Mouse (Mus musculus): ENCODE measurements around the gene Ablim2. TPM values are rescaled to one million over a fixed set of nuclear protein-coding genes. Genes with fewer than 3 reads are reported as not detected.
A peak's percentile ranks its signal among the peaks of the same experiment; 100 is the strongest.

Ablim2 gene
- polyA plus RNA-seq, 1 experiment = not detected

DNA sequence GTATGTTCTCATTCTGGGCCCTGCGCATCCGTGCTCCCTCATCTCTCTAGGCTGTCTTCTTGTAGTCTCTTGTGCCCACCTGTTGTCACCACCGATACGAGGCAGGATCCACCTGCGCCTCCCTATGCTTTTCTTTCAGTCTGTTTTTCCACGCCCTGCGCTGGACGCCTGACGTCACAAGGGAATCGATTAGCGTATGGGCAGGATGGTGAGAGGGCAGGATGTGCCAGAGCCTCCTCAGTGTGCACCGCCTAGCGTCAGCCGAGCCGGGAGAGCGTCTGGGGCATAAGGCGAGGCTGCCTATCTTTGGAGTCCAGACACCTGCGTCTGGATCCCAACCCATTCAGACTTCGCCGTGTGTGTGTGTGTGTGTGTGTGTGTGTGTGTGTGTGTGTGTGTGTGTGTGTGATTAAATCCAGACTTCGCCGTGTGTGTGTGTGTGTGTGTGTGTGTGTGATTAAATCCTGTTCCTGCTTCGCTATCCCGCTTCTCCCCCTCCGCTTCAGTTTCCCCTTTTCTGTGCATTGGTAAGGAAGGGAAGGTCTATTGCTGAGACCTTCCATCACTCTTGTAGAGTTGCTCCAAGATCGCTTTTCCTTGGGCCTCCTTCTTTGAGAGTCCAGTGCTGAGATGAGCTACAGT, 562 bp upstream of the Ablim2 start:
- Histone ChIP-seq H3K27ac (ENCODE audit: insufficient read depth, low read depth, low read length) (peak overlapping the region; percentile 12; the same call in 1 of the 2 replicates), H3K4me1 (ENCODE audit: control insufficient read depth, insufficient read depth, low read length) (peaks cover 19% of the 10 kb centered on the region), H3K4me3 (ENCODE audit: insufficient read depth, low read depth, low read length) (peak overlapping the region; percentile 54)
- TF ChIP-seq POLR2A (IDR thresholded peaks at IDR 0.05; ENCODE audit: insufficient read depth, low read depth, low read length) (no peak), CTCF (IDR thresholded peaks at IDR 0.05; ENCODE audit: insufficient read depth, low read depth, low read length) (no peak)
- WGBS = 5% methylated on average over 26 of the region's 26 CpGs

DNA sequence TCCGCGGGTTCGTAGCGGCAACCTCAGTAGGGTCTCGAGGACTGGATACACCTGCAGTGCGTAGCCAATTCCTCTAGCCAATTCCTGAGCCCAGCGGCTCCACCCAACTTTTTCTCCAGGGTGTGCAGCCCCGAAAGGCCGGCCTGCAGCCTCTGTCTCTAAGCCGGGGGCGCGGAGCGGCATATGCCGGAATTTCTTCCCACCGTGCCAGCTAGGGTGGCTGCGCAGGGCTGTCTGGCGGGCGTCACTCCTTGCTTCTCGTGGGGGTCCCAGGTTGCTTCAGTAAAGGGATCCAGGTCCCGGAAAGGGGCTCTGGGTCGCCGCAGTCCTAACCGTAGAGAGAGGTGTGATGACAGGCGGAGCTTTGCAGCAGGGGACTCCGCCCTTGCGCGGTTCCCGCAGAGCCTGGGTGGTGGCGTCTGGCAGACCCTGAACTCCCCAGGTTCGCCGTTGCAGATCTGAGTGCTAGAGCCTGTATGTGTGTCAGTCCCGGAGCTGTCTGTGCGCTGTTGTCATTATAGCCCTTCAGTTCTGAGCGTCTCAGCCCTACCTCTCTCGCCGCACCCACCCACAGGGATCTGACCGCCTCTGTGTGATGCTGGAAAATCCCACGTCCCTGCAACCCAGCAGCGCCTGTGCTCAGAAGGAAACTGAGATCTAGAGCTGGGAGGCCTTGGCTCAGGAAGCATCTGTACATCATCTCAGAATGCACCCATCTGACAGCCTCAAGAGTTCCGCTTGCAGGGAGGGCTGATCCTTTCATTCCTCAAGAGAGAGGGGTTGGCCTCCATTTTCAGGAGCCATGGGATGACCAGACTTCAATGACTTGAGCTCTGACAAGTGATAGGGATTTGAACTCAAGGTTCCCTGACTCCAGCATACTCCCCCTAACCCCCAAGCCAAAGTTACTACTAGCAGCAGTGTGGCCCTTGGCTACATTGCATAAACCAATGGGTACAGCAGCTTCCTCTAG, 687 bp downstream of the Ablim2 start:
- WGBS = 3% methylated on average over 40 of the region's 40 CpGs
- peak overlapping the region; percentile 54 for H3K4me3 ChIP-seq (ENCODE audit: insufficient read depth, low read depth, low read length)
- TF ChIP-seq CTCF (IDR thresholded peaks at IDR 0.05; ENCODE audit: insufficient read depth, low read depth, low read length) (no peak), POLR2A (IDR thresholded peaks at IDR 0.05; ENCODE audit: insufficient read depth, low read depth, low read length) (no peak; the same call in 1 of the 2 replicates)
- no peak overlapping the region for H3K27ac ChIP-seq (ENCODE audit: insufficient read depth, low read depth, low read length)
- peaks cover 19% of the 10 kb centered on the region for H3K4me1 ChIP-seq (ENCODE audit: control insufficient read depth, insufficient read depth, low read length)

DNA sequence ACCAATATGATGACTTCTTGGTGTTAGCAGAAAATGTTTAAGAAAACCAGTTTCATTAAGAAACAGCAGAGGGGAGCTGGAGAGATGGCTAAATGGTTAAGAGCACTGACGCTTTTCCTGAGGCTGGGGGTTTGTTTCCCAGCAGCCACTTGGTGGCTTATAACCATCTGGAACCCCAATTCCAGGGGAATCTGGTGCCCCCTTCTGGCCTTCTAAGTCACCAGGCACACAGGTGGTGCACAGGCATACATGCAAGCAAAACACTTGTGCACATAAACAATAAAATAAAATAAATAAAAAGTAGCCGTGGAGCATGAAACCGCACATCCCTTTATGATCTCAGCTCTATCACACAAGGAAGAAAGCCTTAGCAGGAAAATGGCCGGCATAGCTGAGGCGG, 3.6 kb downstream of the Ablim2 start:
- peaks cover 19% of the 10 kb centered on the region for H3K4me1 ChIP-seq (ENCODE audit: control insufficient read depth, insufficient read depth, low read length)
- no peak for TF ChIP-seq POLR2A (IDR thresholded peaks at IDR 0.05; ENCODE audit: insufficient read depth, low read depth, low read length)
- TF ChIP-seq CTCF (IDR thresholded peaks at IDR 0.05; ENCODE audit: insufficient read depth, low read depth, low read length) = no peak
- no peak overlapping the region for H3K4me3 ChIP-seq (ENCODE audit: insufficient read depth, low read depth, low read length)
- 78% methylated on average over 5 of the region's 5 CpGs for WGBS
- no peak overlapping the region for H3K27ac ChIP-seq (ENCODE audit: insufficient read depth, low read depth, low read length)

DNA sequence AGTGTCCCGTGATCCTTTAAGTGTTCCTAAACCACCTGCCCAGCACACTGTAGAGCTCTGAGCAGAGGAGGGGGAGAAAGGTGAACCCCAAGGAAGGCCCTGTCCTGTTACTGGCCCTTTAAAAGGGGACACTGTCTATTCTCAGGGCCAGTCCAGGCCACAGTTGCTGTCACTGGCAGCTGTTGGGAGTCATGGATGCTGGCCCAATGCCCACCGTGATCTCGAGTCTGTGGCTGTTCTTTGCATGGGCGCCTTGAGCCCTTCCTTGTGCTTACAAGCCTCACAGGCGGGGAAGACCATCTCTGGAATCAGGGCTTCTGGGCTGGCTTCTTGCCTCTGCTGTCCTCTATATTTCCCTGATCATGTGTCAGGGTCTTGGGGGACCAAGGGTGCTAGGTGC, 4.7 kb downstream of the Ablim2 start:
- TF ChIP-seq CTCF (IDR thresholded peaks at IDR 0.05; ENCODE audit: insufficient read depth, low read depth, low read length) (no peak), POLR2A (IDR thresholded peaks at IDR 0.05; ENCODE audit: insufficient read depth, low read depth, low read length) (no peak)
- Histone ChIP-seq H3K27ac (ENCODE audit: insufficient read depth, low read depth, low read length) (no peak overlapping the region), H3K4me1 (ENCODE audit: control insufficient read depth, insufficient read depth, low read length) (peaks cover 15% of the 10 kb centered on the region), H3K4me3 (ENCODE audit: insufficient read depth, low read depth, low read length) (no peak overlapping the region)
- WGBS = 70% methylated on average over 5 of the region's 5 CpGs

DNA sequence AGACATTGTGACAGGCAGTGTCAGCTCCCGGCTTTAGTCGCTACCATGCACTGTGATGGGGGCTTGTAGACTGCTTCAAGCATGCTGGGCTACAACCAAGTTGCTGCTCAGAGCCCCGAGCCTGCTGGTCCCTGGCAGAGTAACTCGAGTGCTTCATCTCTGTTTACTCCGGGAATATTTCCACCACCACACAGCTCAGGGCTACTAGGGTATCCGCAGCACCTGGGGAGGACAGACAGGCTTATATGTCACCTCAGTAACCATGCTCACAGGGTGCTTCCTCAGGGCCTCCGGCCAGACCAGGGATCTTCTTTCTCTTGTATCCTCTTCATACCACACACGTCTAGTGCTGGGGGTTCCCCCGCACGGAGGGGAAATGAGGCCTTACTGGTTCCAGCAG, 5.2 kb downstream of the Ablim2 start:
- WGBS = 84% methylated on average over 10 of the region's 10 CpGs
- TF ChIP-seq CTCF (IDR thresholded peaks at IDR 0.05; ENCODE audit: insufficient read depth, low read depth, low read length) (no peak), POLR2A (IDR thresholded peaks at IDR 0.05; ENCODE audit: insufficient read depth, low read depth, low read length) (no peak)

DNA sequence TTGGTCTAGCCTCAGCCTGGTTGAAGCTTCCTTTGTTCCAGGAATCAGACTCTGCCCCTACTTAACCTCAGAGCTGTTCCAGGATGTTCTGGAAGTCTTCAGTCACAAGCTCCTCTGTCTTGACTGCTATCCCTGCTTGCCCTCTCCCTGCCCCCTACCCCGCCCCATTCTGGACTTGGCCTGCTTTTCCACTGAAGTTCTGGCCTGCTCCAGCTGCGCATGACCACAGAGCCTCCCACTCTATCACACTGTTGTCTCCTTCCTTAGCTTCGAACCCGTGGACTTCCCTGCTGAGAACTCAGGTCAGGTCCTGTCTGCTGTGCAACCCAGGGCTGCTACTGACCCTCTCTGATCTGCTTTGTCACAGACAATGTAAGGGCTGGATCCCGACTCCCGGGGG, 8.2 kb downstream of the Ablim2 start:
- TF ChIP-seq POLR2A (IDR thresholded peaks at IDR 0.05; ENCODE audit: insufficient read depth, low read depth, low read length) (no peak), CTCF (IDR thresholded peaks at IDR 0.05; ENCODE audit: insufficient read depth, low read depth, low read length) (no peak)
- Histone ChIP-seq H3K27ac (ENCODE audit: insufficient read depth, low read depth, low read length) (no peak overlapping the region), H3K4me3 (ENCODE audit: insufficient read depth, low read depth, low read length) (no peak overlapping the region), H3K4me1 (ENCODE audit: control insufficient read depth, insufficient read depth, low read length) (peaks cover 3% of the 10 kb centered on the region; the same call in 1 of the 2 replicates)
- WGBS = 90% methylated on average over 6 of the region's 6 CpGs

More for the DNA sequence above, 5.2 kb downstream of the Ablim2 start:
- H3K27ac ChIP-seq (ENCODE audit: insufficient read depth, low read depth, low read length) = no peak overlapping the region
- peaks cover 15% of the 10 kb centered on the region for H3K4me1 ChIP-seq (ENCODE audit: control insufficient read depth, insufficient read depth, low read length)
- no peak overlapping the region for H3K4me3 ChIP-seq (ENCODE audit: insufficient read depth, low read depth, low read length)

DNA sequence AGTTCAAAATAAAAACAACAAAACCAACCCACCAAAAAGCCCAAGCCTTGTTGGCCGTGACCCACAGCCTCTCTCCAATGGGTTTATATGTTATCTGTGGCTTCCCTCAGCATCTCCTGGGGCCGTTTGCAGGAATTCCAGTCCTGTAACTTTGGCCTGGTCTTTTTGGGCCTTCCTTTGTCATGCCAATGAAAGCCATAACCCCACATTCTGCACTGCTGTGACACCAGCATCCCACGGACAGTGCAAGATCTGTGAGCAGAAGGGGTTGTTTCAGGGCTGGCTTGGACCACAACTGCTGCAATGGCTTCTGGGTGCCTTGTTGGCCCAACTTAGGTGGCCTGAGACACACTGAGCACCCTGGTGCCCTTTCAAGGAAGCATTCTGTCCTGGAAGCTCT, 10.8 kb downstream of the Ablim2 start:
- no peak overlapping the region for H3K4me3 ChIP-seq (ENCODE audit: insufficient read depth, low read depth, low read length)
- H3K4me1 ChIP-seq (ENCODE audit: control insufficient read depth, insufficient read depth, low read length) = no peaks in the 10 kb centered on the region
- H3K27ac ChIP-seq (ENCODE audit: insufficient read depth, low read depth, low read length) = no peak overlapping the region
- 84% methylated on average over 3 of the region's 3 CpGs for WGBS
- no peak for TF ChIP-seq POLR2A (IDR thresholded peaks at IDR 0.05; ENCODE audit: insufficient read depth, low read depth, low read length)
- no peak for TF ChIP-seq CTCF (IDR thresholded peaks at IDR 0.05; ENCODE audit: insufficient read depth, low read depth, low read length)

DNA sequence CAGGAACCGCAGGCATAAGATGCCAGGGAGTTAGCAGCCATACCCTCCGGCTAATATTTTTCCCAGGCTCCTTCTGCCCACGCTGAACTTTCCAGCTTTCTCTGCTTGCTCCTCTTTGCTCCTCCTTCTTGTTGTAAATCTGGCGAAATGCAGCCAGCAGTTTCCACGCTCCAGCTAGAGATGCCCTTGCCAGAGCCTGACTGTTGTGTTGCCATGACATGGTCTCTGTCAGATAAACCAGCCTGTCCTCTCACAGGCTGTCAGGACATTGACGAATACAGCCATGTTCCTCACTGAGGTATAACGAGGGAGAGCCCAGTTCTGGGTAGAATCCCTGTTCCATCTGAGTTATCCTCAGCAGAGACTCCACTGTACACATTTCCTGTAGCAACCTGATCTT, 11.3 kb downstream of the Ablim2 start:
- no peak overlapping the region for H3K27ac ChIP-seq (ENCODE audit: insufficient read depth, low read depth, low read length)
- TF ChIP-seq POLR2A (IDR thresholded peaks at IDR 0.05; ENCODE audit: insufficient read depth, low read depth, low read length) (no peak), CTCF (IDR thresholded peaks at IDR 0.05; ENCODE audit: insufficient read depth, low read depth, low read length) (no peak)
- no peak overlapping the region for H3K4me3 ChIP-seq (ENCODE audit: insufficient read depth, low read depth, low read length)
- no peaks in the 10 kb centered on the region for H3K4me1 ChIP-seq (ENCODE audit: control insufficient read depth, insufficient read depth, low read length)
- 91% methylated on average over 7 of the region's 7 CpGs for WGBS

DNA sequence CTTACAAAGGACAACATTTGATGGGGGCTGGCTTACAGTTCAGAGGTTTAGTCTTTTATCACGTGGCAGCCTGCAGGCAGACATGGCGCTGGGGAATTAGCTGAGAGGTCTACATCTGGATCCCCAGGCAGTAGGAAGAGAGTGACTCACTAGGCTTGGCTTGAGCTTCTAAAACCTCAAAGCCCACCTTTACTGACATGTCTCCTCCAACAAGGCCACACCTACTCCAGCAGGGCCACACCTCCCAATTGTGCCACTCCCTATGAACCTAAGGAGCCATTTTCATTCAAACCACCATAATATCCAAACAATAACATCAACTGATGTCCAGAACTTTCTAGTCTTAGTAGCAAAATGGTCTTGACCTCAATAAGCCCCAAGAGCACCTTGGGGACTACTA, 12.6 kb downstream of the Ablim2 start:
- 92% methylated on average over 2 of the region's 2 CpGs for WGBS
- Histone ChIP-seq H3K4me3 (ENCODE audit: insufficient read depth, low read depth, low read length) (no peak overlapping the region), H3K27ac (ENCODE audit: insufficient read depth, low read depth, low read length) (no peak overlapping the region), H3K4me1 (ENCODE audit: control insufficient read depth, insufficient read depth, low read length) (no peaks in the 10 kb centered on the region)
- no peak for TF ChIP-seq CTCF (IDR thresholded peaks at IDR 0.05; ENCODE audit: insufficient read depth, low read depth, low read length)
- no peak for TF ChIP-seq POLR2A (IDR thresholded peaks at IDR 0.05; ENCODE audit: insufficient read depth, low read depth, low read length)
